Mouse (Mus musculus): ENCODE data around the gene Prkn.
"Not testable (repeated sequence)": the region's sequence is repeated elsewhere in the genome, so short reads cannot be mapped to it uniquely, and the experiment has no call there.

Gene Prkn

DNA sequence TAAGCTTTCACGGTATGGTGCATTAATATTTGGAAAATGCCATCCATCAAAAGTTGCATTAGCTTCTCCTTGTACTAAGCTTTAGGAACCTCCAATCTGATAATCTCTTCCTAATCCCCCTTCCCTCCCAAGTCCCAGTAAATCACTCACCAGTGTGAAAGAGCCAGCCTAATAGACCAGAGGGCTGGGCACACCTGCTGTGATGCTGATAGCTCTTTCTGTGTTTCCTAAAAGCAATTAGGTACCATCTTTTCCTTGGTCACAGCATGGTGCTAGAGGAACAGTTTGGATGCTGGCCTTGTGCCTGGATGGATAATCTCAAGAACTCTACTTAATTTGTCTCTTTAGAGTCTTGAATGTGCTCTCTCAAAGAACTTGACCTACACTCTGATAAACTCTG, 287.0 kb downstream of the Prkn start:
- no peak for DNase-seq (ENCODE audit: low read depth, low spot score)

DNA sequence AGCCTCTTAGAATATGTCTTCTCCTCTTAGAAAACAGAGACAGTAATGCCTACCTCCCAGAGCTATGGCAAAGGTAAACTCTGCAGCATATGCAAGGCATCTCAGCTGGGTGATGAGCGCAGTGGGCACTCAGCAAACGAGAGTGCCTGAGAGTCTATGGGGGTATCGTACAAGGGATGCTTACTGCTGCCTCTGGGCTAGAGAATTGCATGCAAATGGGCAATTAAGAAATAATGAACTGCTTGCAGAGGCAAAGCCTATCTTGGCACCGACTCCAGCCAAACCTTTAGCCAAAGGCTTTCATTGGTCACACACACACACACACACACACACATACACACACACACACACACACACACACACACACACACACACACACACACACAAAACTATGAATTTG, 290.7 kb downstream of the Prkn start:
- no peak for DNase-seq (ENCODE audit: low read depth, low spot score)

DNA sequence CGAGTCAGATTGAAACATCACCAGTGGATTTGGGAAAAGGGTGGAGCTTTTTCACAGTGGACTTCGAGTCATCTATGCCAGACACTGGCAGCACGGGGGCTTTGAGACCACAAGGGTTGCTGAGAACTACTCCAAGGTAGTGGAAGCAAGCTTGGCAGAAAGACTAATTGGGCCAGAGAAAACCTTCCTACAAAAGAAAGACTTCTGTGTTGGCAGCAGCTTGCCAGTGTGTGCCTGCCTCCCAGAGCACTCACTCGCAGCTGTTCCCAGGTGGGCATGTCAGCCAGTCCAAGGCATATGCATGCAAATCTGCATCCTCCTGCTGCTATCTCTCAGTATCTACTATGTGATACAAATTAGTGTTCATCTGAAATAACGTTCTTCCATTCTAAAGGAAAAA, 302.1 kb downstream of the Prkn start:
- DNase-seq (ENCODE audit: low read depth, low spot score): no peak

DNA sequence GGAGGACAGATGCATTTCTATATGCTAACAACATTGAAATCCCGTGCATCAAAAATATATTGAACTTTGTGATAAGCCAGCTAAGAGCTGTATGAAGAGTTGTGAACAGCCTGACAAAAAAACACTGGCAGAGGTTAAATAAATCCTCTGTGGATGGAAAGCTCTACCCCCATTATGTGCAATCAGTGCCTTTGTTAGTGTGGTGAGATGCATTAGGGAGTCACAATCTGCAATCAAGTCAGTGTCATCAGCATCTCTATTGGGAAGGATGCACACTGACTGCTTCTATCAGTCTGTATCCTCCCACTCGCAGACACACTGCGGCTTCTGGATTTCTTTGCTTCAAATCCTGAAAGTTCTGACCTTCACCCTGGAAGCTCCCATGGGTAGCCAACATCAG, 315.9 kb downstream of the Prkn start:
- no peak for DNase-seq (ENCODE audit: low read depth, low spot score)

DNA sequence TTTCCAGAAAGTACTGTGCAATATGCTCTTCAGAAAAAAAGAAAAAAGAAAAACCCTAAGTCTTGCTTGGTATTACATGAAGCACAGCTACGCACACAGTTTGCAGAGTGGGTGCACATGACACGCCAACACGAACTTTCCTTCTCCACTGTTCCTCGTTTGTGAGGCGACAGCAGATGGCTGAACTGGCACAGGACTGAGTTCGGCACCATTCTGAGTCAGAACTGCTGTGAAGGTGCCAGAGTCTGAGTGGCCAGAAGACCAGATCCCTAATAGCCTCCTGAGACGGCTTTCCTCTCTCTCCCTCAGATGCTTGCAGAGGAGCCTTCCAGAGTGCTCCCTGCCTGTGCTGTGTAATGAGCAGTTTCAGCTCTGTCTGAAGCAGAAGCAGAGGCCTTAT, 317.4 kb downstream of the Prkn start:
- no peak for DNase-seq (ENCODE audit: low read depth, low spot score)

DNA sequence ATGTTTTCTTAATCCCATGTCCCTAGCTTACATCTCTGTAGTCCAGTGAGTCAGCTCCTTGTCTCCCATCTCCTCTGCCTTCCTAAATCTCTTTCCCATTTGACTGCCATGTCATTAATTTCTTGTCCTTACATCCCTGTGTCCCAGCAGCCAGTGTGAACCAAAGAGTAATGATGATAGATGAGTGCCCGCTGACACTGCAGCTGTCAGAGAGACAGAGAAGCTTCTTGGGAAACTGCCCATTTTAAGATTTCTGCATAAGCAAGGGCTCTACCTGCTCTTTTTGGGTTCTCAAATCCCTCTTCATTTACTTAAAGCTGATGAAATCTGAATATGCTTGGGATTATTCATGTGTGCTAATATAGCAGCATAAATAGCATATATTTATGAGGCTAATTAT, 321.3 kb downstream of the Prkn start:
- peak; percentile 18 for DNase-seq (ENCODE audit: low read depth, low spot score)

DNA sequence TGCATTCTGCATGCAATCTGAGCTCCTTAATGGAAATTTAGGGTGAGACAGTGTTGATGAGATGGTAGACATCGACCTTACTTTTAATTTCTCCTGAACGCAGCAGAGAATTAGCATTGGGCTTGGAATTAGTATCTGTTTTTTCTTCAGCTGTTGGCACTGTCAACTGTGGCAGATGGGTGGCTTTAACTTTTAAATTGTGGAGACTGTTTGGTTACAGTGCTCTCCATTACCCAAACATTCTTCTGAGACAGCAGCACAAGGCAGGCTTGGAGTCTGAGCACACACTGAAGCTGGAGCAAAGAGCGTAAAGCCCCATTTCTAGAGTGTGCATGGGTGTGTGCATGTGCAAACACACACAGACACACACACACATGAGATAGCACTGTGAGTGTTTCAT, 322.6 kb downstream of the Prkn start:
- no peak for DNase-seq (ENCODE audit: low read depth, low spot score)

DNA sequence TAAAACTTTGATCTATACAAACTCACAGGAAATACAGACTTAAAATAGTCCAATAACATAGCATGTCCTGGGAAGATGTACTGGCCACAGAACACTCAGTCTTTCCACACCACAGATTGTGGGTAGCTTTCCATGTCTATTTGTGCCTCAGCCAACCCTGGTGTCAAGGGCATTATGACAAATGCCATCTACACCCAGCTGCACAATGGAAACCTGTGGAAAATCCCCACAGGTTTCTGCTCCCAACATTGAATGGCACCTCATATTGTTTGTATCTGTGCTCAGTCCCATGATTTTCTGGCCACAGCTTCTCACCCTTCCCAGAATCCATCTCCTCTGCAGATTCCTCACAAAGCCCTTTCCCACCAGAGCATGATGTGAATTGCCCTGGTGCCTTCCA, 347.2 kb downstream of the Prkn start:
- DNase-seq (ENCODE audit: low read depth, low spot score): no peak

DNA sequence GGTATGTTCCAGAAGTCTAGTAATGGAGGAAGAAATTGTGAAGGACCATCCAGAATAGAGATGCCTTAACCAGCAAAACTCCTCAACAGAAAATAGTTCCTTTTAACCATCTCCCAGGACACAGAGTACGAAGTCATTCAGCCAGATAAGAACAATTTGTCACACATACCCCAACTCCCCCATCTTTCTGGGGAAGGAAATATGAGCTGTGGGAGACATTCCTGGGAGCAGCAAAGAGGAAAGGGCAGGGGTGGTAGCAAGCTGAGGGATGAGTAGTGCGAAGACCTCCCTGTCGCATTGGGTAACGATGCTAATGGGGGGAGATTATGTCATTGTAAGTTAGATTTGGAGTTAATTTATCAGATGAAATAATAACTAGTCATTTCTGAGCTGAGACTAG, 348.3 kb downstream of the Prkn start:
- no peak for DNase-seq (ENCODE audit: low read depth, low spot score)

DNA sequence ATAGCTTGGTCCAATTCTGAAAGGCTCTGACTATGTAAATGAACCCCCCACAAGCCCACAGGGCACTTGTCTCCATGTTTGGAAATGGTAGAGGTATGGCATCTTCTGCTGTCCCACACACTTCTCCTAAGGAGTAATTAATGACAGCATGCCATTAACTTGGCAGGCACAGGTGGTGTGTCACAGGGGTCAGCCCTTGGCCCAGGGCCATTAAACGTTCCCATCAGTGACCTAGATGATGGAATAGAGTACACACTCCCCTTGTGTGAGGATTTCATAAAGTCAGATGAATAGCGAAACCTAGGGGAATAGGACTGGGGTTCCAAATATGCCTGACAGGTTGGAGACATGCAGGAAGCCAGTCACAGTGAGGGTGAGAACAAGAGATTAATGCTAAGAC, 350.1 kb downstream of the Prkn start:
- DNase-seq (ENCODE audit: low read depth, low spot score): no peak

DNA sequence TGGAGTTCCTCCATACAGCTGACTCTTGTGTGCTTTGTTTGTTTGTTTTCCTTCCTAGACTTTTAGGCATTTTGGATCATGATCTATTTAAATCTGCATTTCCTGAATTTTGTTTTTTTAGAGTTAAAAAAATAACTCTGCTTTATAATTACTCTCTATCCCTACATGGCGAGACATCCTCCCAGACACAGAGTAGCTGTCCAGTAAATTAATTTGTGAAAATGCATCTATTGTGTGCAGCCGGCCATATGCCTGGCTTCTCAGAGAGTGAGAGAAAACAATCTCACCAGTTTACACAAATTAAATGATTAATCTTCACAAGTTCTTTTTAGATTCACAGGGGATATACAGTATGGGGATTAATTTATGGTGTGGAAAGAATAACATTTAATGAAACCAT, 357.9 kb downstream of the Prkn start:
- no peak for DNase-seq (ENCODE audit: low read depth, low spot score)

DNA sequence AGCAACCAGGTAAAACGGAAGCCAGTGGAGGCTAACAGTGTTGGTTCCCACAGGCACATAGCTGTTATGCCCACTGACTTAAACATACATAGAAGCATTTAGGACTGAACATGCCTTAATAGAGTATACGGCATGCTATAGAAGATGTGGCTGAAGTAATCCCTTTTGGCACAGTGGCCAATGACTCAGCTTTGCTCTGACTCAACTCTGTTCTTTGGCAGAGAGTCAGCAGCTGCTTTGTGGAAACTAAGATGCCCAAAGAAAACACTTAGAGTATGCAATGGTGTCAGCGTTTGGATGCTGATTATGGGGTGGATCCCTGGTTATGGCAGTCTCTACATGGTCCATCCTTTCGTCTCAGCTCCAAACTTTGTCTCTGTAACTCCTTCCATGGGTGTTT, 368.9 kb downstream of the Prkn start:
- DNase-seq (ENCODE audit: low read depth, low spot score): not testable (repeated sequence)

DNA sequence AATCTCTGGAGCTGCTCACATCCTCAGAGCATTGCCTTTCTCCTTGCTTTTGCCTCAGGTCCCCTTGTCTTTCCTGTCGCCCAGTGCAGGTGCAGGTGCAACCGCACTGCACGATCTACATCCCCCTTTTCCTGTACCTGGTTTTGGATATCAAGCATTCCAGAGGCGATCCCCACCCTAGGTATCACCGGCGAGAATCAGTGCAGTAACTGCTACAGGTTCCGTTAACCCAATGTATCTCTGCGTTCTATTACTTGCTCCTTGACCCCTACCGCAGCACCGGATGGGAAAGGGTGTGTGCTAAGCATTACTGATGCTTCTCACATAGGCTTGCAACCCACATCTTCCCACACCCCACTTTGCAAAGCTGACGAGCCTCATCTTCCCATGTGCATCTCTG, 370.8 kb downstream of the Prkn start:
- no peak for DNase-seq (ENCODE audit: low read depth, low spot score)

DNA sequence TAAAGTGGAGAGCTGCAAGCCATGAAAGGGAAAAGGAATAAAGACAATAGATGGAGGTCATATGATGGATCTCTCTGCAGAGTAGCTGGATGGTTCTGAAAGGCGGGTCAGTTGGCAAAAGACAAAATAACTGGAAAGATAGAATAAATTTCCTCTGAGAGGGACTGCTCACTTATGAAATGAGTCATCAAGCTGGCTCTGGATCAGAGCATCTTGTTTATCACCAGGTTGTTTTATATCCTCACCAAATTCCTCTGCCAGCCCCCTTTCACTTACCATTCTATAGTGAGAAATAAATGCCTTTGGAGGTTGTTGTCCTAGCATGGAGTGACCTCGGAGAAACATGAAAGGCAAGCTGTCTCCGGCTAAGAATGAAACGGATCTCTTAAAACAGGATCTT, 371.4 kb downstream of the Prkn start:
- no peak for DNase-seq (ENCODE audit: low read depth, low spot score)

DNA sequence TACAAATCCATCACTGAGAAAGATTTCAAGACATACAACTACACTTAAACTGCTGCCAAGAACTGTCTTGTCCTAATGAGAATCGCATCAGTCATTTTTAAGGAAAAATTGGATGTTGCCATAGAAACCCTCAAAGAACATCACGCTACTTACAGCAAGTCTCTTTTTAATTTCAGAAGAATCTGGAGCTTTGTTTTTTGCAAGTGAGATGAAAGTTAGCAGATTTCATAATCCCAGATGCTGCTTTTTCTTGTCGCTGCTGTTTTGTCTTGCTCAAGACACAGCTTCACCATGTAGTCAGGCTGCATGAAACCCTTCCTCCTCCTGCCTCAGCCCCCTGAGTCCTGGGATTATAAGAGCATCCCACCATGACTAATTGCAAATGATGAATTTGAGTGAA, 373.5 kb downstream of the Prkn start:
- no peak for DNase-seq (ENCODE audit: low read depth, low spot score)

DNA sequence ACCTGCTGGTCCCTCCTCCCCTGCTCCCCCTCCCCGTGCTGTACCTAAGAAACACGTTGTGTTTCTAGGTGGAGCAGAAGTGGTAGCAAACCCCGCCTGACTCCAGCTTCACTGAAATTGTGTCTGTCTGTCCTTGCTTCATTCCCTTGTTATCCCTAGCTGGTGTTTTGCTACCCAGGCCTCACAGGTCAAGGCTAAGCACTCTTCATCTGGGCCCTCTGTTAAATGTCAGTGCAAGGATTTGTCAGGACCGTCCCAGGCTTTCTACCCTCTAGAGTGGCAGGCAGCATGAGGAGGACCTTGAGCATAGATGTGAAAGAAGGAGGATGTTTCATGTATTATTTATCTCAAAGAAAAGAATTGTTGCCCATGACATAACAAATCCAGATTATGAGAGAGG, 388.8 kb downstream of the Prkn start:
- no peak for DNase-seq (ENCODE audit: low read depth, low spot score)

DNA sequence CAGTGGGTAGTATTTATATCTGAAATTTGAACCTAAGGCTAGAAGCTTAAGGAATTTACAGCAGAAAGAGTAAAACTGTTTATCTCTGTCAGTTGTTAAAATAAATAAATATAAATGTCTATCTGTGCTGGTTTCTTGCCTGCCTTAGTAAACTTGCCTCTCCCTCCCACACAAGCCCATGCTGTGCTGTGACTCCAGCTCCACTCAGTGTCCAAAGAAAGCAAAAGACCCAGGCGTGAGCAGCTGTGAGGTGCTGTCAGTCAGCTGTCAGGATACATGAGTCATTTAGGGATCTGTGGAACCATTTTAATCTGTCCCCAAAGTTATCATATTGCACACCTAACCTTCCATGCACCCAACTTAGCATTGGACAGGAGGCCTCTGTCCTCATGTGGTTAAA, 389.2 kb downstream of the Prkn start:
- no peak for DNase-seq (ENCODE audit: low read depth, low spot score)

DNA sequence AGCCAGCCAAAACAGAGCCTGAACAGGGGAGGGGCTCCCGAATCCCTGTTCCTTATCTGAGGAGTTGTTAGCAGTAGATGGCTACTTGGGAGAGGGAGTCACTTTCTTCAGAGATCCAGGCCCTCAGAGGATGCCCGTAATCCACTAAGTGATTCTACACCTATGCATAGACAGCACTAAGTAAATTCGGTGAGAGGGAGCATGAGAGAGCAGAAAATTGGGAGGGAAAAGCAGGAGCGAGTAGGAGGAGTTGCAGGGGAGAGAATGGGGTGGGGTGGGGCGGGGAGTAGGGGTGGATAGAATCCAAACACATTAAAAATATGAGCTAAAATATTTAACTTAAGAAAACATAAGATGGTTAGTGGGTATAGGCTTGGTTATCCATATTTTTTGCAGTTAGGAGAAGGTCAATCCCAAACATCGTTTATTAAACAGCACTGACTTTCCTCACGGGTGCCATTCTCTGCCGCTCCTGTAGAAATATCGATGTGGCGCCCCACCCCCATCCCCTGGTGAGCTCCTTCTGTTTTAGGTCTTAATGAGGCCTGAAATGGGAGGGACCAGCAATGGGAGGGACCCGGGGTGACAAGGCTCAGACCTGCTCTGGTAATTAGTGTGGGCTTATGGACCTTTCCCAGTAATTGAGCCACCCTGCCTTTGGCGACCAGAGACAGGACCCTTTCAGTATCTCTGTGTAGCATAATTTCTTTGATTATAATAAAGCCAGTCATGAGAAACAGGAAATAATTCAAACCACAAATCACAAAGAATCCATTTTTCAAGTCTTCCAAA, 390.6 kb downstream of the Prkn start:
- peak; percentile 26 for DNase-seq (ENCODE audit: low read depth, low spot score)

DNA sequence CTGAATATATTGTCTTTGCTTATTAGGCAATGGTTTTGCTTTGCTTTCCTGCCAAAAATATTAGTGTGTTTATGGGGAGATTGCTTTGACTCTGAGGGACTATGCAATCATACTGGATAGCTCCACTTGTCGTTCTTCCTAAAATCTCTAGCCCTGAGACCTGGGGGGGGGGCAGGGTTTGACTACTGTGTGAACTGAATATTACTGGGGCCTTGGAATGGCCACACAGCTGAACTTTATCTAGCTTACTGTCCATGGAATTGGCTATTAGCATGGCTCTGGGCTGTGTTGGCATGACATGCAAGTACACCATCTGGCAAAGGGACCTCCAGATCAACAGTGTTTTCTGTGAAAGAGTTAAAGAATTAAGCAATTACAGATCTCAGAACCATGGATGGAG, 395.1 kb downstream of the Prkn start:
- DNase-seq (ENCODE audit: low read depth, low spot score): no peak

DNA sequence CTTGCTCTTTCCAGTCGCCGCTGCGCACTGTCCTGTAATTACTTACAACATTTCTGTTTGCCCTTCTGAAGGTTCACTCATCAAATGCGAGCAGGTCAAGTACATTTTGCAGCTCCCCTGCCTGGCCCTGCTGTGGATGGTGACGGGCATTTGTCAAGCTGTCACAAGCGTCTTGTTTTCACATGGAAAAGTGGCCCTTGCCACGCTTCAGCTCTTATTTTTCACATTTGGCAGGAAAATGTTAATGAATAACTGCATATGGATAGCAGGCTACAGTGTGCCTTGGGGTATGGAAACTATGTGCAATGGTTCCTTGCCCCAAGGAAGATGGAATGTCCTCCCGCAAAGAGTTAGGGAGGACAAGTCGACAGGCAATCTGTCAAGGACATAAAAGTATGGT, 404.9 kb downstream of the Prkn start:
- peak; percentile 53 for DNase-seq (ENCODE audit: low read depth, low spot score)

DNA sequence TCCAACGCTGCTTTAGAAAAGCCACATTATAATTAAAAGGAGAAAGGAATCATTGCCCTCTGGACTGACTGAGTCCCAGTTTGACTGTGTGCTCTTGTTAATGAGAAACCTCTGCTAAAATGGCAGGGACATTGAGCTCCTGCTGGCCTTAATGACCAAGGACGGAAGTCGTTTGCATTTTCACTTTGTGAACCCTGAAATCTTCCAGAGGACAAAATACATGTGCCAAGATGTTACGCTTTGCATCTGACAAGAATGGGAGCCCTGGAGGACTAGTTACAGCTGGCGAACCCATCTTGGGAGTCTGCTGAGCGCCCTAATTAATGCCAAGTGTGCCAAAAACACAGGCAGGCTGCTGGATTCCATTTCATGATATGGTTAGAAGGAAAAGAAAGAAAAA, 409.0 kb downstream of the Prkn start:
- no peak for DNase-seq (ENCODE audit: low read depth, low spot score)

DNA sequence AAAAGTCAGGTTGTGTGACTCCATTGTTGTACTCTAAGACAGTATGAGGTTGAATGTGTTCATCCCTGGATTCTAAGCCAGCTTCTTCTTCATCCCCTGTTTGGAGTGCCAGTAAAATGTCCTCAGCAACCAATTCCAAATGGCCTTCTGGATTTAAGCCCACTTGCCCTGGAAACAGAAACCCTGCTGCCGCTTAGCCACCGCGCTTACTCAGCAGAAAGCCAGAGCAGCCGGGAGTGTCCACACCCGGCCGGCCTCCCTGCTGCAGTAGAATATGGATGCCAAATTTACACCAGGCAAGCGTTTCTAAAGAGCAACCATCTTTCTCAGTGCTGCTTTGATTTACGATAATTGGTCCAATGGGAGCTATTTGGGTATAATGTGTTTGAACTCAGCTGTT, 420.5 kb downstream of the Prkn start:
- DNase-seq (ENCODE audit: low read depth, low spot score): peak; percentile 78

DNA sequence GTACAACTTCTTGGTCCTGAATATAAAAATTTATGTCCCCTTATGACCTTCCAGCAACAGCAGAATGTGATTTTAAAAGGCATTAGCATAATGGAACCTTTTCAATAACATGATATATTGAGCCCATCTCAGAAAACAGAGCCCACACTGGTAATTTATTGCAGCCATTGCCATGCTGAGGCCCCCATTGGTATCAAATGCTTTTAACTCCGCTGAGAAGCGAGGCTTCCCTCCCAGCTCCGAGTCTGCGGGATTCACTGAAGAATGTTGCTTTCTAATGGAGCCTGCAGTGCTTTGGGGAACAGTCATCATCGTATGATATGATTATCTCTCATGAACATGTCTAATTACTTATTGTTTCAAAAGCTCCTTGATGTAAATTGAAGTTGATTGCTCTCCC, 421.5 kb downstream of the Prkn start:
- peak; percentile 52 for DNase-seq (ENCODE audit: low read depth, low spot score)

DNA sequence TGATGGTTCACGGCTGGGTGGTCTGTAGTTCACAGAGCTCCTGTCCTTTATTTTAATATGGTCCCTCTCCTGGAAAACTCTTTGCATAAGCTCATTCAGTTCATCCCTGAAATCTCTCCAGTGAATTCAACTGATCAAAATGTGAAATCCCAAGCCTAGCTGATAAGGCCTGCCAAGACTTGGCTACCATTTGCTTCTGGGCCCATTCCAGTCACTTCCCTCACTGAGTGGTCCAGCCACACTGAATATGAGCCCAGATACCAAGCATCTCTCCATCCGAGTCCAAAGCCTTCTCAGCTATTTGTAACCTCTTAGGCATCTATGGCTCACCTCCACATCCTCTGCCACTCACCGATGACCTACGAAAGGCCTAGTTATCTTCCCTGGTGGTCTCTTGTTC, 427.8 kb downstream of the Prkn start:
- DNase-seq (ENCODE audit: low read depth, low spot score): no peak

Data from mesoderm, embryonic 11.5 days (tissue).